Mouse (Mus musculus) midbrain, embryonic 11.5 days (tissue): ENCODE measurements at regions not wholly inside any gene's neighbourhood (a gene's known extent, or its start where the extent isn't known, plus 50 kb on each side); places are given as distances from the start of the nearest gene placed in this dataset.

ENCODE experiments used
- ATAC-seq: fragments of 200-750 bp; cut with Nextera tagmentation; 2 replicates; pipeline ENCODE4 v1.8.0; 2017; ENCODE audit warnings: moderate TSS enrichment, moderate library complexity; ENCODE audit not compliant: low FRiP score
- DNase-seq: peaks from one replicate; pipeline ENCODE4 v3.0.0; 2015; ENCODE audit warnings: low spot score; ENCODE audit errors: missing footprints
- H3K27ac ChIP-seq: fragments of 300-500 bp; sonication (generic); 2 replicates; pipeline ENCODE4 v1.5.1; 2014; ENCODE audit warnings: low read depth, low read length
- H3K27me3 ChIP-seq: fragments of 300-500 bp; sonication (generic); 2 replicates; pipeline ENCODE4 v1.6.1; 2014; ENCODE audit warnings: mild to moderate bottlenecking, low read length, moderate library complexity, mixed read lengths; ENCODE audit not compliant: control insufficient read depth, insufficient read depth
- H3K36me3 ChIP-seq: fragments of 300-500 bp; sonication (generic); 2 replicates; pipeline ENCODE4 v1.6.1; 2014; ENCODE audit warnings: mild to moderate bottlenecking, low read length, moderate library complexity, mixed read lengths; ENCODE audit not compliant: control insufficient read depth, insufficient read depth
- H3K4me1 ChIP-seq: fragments of 300-500 bp; sonication (generic); 2 replicates; pipeline ENCODE4 v1.6.1; 2014; ENCODE audit warnings: low read length; ENCODE audit not compliant: control insufficient read depth, insufficient read depth
- H3K4me2 ChIP-seq: fragments of 300-500 bp; sonication (generic); 2 replicates; pipeline ENCODE4 v1.6.1; 2014; ENCODE audit warnings: mild to moderate bottlenecking, moderate library complexity
- H3K4me3 ChIP-seq: fragments of 300-500 bp; sonication (generic); 2 replicates; pipeline ENCODE4 v1.5.1; 2014; ENCODE audit warnings: low read depth, low read length
- H3K9ac ChIP-seq: fragments of 300-500 bp; sonication (generic); 2 replicates; pipeline ENCODE4 v1.6.1; 2014; ENCODE audit warnings: low read length
- H3K9me3 ChIP-seq: fragments of 300-500 bp; sonication (generic); 2 replicates; pipeline ENCODE4 v1.6.1; 2016; ENCODE audit warnings: low read length; ENCODE audit not compliant: control insufficient read depth
- WGBS: fragments of 180-500 bp; shearing (Covaris S2); extraction: QIAGEN DNeasy Blood & Tissue Kit; methylation state at CpG from one replicate; pipeline ENCODE4 v1.1.7; 2014; 5-methylcytosine and 5-hydroxymethylcytosine counted together

DNA sequence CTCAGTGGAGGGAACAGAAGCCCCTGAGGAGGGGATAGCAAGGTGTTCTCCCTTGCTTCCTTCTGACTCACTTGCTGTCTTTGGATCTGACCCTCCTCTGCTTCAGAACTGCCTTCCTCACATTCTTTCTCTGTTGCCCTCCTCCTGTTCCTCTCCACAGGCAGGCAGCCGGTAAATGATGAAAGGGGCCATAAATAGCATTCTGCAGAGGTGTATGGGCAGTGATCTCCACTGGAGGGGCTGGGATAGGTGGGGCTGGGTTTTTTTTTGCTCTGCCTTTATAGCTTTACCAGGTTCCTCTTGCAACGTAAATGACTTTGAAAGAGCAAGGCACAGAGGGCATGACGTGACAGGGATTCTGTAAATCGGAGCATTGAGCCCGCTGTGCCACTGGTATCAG lies 351.6 kb downstream of the Fgf9 start:
- no peak for ATAC-seq

GRCm38 (mm10) chr14:58417545-58417944 lies 347.2 kb downstream of the Fgf9 start:
- Histone ChIP-seq H3K27me3 (no peaks in the 10 kb centered on the region), H3K4me2 (no peak overlapping the region), H3K9ac (no peak overlapping the region), H3K36me3 (no peaks in the 10 kb centered on the region), H3K4me3 (no peak overlapping the region), H3K27ac (no peak overlapping the region), H3K9me3 (no peaks in the 10 kb centered on the region), H3K4me1 (no peaks in the 10 kb centered on the region)
- WGBS, result 10% methylated on average over 1 of the region's 1 CpGs
- DNase-seq (no peak), ATAC-seq (no peak)

More for the DNA sequence above, 351.6 kb downstream of the Fgf9 start:
- no peak overlapping the region for H3K4me2 ChIP-seq
- no peak overlapping the region for H3K4me3 ChIP-seq
- H3K27ac ChIP-seq, result no peak overlapping the region
- H3K9me3 ChIP-seq, result no peaks in the 10 kb centered on the region
- H3K27me3 ChIP-seq, result no peaks in the 10 kb centered on the region
- WGBS, result 78% methylated on average over 5 of the region's 5 CpGs
- no peak for DNase-seq
- H3K9ac ChIP-seq, result no peak overlapping the region
- H3K36me3 ChIP-seq, result no peaks in the 10 kb centered on the region
- H3K4me1 ChIP-seq, result no peaks in the 10 kb centered on the region

GRCm38 (mm10) chr14:58392055-58392726 lies 321.8 kb downstream of the Fgf9 start:
- ATAC-seq (no peak), DNase-seq (no peak)
- Histone ChIP-seq H3K27ac (no peak overlapping the region), H3K36me3 (no peaks in the 10 kb centered on the region), H3K4me3 (no peak overlapping the region), H3K27me3 (no peaks in the 10 kb centered on the region), H3K9ac (no peak overlapping the region), H3K9me3 (no peaks in the 10 kb centered on the region), H3K4me2 (no peak overlapping the region), H3K4me1 (no peaks in the 10 kb centered on the region)
- 93% methylated on average over 9 of the region's 9 CpGs for WGBS

GRCm38 (mm10) chr14:58390741-58391140 lies 320.4 kb downstream of the Fgf9 start:
- 90% methylated on average over 2 of the region's 2 CpGs for WGBS
- DNase-seq (no peak), ATAC-seq (no peak)

GRCm38 (mm10) chr14:58387348-58388000 lies 317.1 kb downstream of the Fgf9 start:
- Histone ChIP-seq H3K27ac (no peak overlapping the region), H3K4me3 (no peak overlapping the region), H3K9ac (no peak overlapping the region), H3K9me3 (no peaks in the 10 kb centered on the region), H3K27me3 (no peaks in the 10 kb centered on the region), H3K4me2 (no peak overlapping the region), H3K4me1 (no peaks in the 10 kb centered on the region), H3K36me3 (no peaks in the 10 kb centered on the region)
- ATAC-seq (no peak), DNase-seq (no peak)
- WGBS, result 80% methylated on average over 9 of the region's 9 CpGs

More at GRCm38 (mm10) chr14:58390741-58391140, 320.4 kb downstream of the Fgf9 start:
- H3K4me2 ChIP-seq, result no peak overlapping the region
- H3K27ac ChIP-seq, result no peak overlapping the region
- no peaks in the 10 kb centered on the region for H3K36me3 ChIP-seq
- no peaks in the 10 kb centered on the region for H3K9me3 ChIP-seq
- no peaks in the 10 kb centered on the region for H3K4me1 ChIP-seq
- no peak overlapping the region for H3K9ac ChIP-seq
- H3K27me3 ChIP-seq, result no peaks in the 10 kb centered on the region
- H3K4me3 ChIP-seq, result no peak overlapping the region

DNA sequence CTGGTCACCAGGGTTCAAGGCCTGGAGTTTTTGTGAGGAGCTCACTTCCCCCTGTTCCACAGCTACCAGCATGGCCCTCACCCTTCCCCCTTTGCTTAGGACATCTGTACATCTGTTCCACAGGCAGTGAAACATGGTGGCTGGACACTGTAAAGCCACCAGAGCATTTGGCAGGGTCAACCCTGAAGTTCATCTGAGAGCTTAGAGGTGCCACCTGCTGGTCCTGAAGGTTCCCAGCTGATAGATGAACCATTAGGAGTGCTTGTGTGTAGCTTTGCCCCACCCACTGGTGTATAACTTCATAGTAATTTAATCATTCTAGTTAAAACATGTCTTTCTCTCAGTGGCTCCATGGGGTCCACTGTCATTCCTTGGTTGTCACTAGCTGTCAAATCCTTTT lies 304.7 kb downstream of the Fgf9 start:
- Histone ChIP-seq H3K27ac (no peak overlapping the region), H3K36me3 (no peaks in the 10 kb centered on the region), H3K4me1 (no peaks in the 10 kb centered on the region), H3K9ac (no peak overlapping the region), H3K4me2 (no peak overlapping the region), H3K27me3 (no peaks in the 10 kb centered on the region), H3K9me3 (no peaks in the 10 kb centered on the region; the same call in 1 of the 2 replicates), H3K4me3 (no peak overlapping the region)
- DNase-seq (no peak), ATAC-seq (no peak)

GRCm38 (mm10) chr14:58356824-58357223 lies 286.5 kb downstream of the Fgf9 start:
- no peaks in the 10 kb centered on the region for H3K9me3 ChIP-seq
- H3K27ac ChIP-seq, result no peak overlapping the region
- H3K27me3 ChIP-seq, result no peaks in the 10 kb centered on the region
- H3K4me2 ChIP-seq, result no peak overlapping the region
- ATAC-seq (no peak), DNase-seq (no peak)
- no peak overlapping the region for H3K9ac ChIP-seq
- WGBS, result 67% methylated on average over 2 of the region's 2 CpGs
- H3K4me1 ChIP-seq, result no peaks in the 10 kb centered on the region
- H3K36me3 ChIP-seq, result no peaks in the 10 kb centered on the region
- H3K4me3 ChIP-seq, result no peak overlapping the region

GRCm38 (mm10) chr14:58352986-58353385 lies 282.6 kb downstream of the Fgf9 start:
- no peaks in the 10 kb centered on the region for H3K4me1 ChIP-seq
- H3K9ac ChIP-seq, result no peak overlapping the region
- no peaks in the 10 kb centered on the region for H3K27me3 ChIP-seq
- no peaks in the 10 kb centered on the region for H3K9me3 ChIP-seq
- H3K4me2 ChIP-seq, result no peak overlapping the region
- H3K4me3 ChIP-seq, result no peak overlapping the region
- ATAC-seq (no peak), DNase-seq (no peak)
- H3K27ac ChIP-seq, result no peak overlapping the region
- H3K36me3 ChIP-seq, result no peaks in the 10 kb centered on the region

GRCm38 (mm10) chr14:58336148-58336547 lies 265.8 kb downstream of the Fgf9 start:
- no peaks in the 10 kb centered on the region for H3K27me3 ChIP-seq
- H3K36me3 ChIP-seq, result no peaks in the 10 kb centered on the region
- H3K4me2 ChIP-seq, result no peak overlapping the region
- H3K27ac ChIP-seq, result no peak overlapping the region
- DNase-seq (no peak), ATAC-seq (no peak)
- H3K4me3 ChIP-seq, result no peak overlapping the region
- H3K9me3 ChIP-seq, result no peaks in the 10 kb centered on the region
- no peaks in the 10 kb centered on the region for H3K4me1 ChIP-seq
- 77% methylated on average over 14 of the region's 14 CpGs for WGBS
- no peak overlapping the region for H3K9ac ChIP-seq
